Mouse (Mus musculus): ENCODE data around the gene Fam111a. TPM values are rescaled to one million over a fixed set of nuclear protein-coding genes. Genes with fewer than 3 reads are reported as not detected.

Gene Fam111a
- total RNA-seq, 2 experiments from 2014 or later: 1.5 to 2.0 TPM

GRCm38 (mm10) chr19:12572614-12573265 is 27.2 kb downstream of the Fam111a start:
- Histone ChIP-seq H3K4me3 (peak overlapping the region; percentile 47; the same call in 1 of the 2 replicates), H3K27ac (no peak overlapping the region)
- TF ChIP-seq CTCF (conservative IDR thresholded peaks at IDR 0.05): no peak
- no peak for DNase-seq (ENCODE audit: low spot score in 2 of 2)

- peak overlapping the region; percentile 33; the same call in 1 of the 2 replicates for H3K27ac ChIP-seq
- peak; percentile 36 to 59 for DNase-seq (ENCODE audit: low spot score in 2 of 2)
- peak overlapping the region; percentile 47 for H3K4me3 ChIP-seq
These were observed 27.9 kb downstream of the Fam111a start for GRCm38 (mm10) chr19:12573266-12574011.

GRCm38 (mm10) chr19:12574012-12574407 is 28.5 kb downstream of the Fam111a start:
- TF ChIP-seq CTCF (conservative IDR thresholded peaks at IDR 0.05): no peak
- no peak for DNase-seq (ENCODE audit: low spot score in 2 of 2)
- H3K27ac ChIP-seq: peak overlapping the region; percentile 33; the same call in 1 of the 2 replicates
- peak overlapping the region; percentile 47; the same call in 1 of the 2 replicates for H3K4me3 ChIP-seq

More at GRCm38 (mm10) chr19:12573266-12574011, 27.9 kb downstream of the Fam111a start:
- TF ChIP-seq CTCF (conservative IDR thresholded peaks at IDR 0.05): no peak

GRCm38 (mm10) chr19:12575107-12575506 is 29.6 kb downstream of the Fam111a start:
- H3K27ac ChIP-seq: no peak overlapping the region
- no peak overlapping the region for H3K4me3 ChIP-seq
- TF ChIP-seq CTCF (conservative IDR thresholded peaks at IDR 0.05): no peak
- DNase-seq (ENCODE audit: low spot score in 2 of 2): peak in 1 of 2 experiments; percentile 21

- no peak for DNase-seq (ENCODE audit: low spot score in 2 of 2)
- no peak overlapping the region for H3K27ac ChIP-seq
- no peak overlapping the region for H3K4me3 ChIP-seq
- TF ChIP-seq CTCF (conservative IDR thresholded peaks at IDR 0.05): no peak
These were observed 30.0 kb downstream of the Fam111a start for GRCm38 (mm10) chr19:12575514-12575913.

- no peak for TF ChIP-seq CTCF (conservative IDR thresholded peaks at IDR 0.05)
These were observed 31.1 kb downstream of the Fam111a start for GRCm38 (mm10) chr19:12576639-12577038.

GRCm38 (mm10) chr19:12585310-12585709 is 39.8 kb downstream of the Fam111a start:
- DNase-seq (ENCODE audit: low spot score in 2 of 2): no peak
- Histone ChIP-seq H3K27ac (no peak overlapping the region), H3K4me3 (no peak overlapping the region)
- TF ChIP-seq CTCF (conservative IDR thresholded peaks at IDR 0.05): no peak

More at GRCm38 (mm10) chr19:12576639-12577038, 31.1 kb downstream of the Fam111a start:
- H3K27ac ChIP-seq: no peak overlapping the region
- no peak for DNase-seq (ENCODE audit: low spot score in 2 of 2)
- H3K4me3 ChIP-seq: no peak overlapping the region

- Histone ChIP-seq H3K27ac (no peak overlapping the region), H3K4me3 (no peak overlapping the region)
- peak; percentile 73 to 79 for DNase-seq (ENCODE audit: low spot score in 2 of 2)
- peak; percentile 93 for TF ChIP-seq CTCF (conservative IDR thresholded peaks at IDR 0.05)
These were observed 46.4 kb downstream of the Fam111a start for GRCm38 (mm10) chr19:12591908-12592307.

- no peak for DNase-seq (ENCODE audit: low spot score in 2 of 2)
- TF ChIP-seq CTCF (conservative IDR thresholded peaks at IDR 0.05): no peak
- Histone ChIP-seq H3K27ac (no peak overlapping the region), H3K4me3 (peak overlapping the region; percentile 82; the same call in 1 of the 2 replicates)
These were observed 49.6 kb downstream of the Fam111a start for GRCm38 (mm10) chr19:12595135-12595529.

GRCm38 (mm10) chr19:12595530-12596289 is 50.2 kb downstream of the Fam111a start:
- TF ChIP-seq CTCF (conservative IDR thresholded peaks at IDR 0.05): peak; percentile 54
- peak; percentile 36 to 51 for DNase-seq (ENCODE audit: low spot score in 2 of 2)
- H3K27ac ChIP-seq: peak overlapping the region; percentile 83
- H3K4me3 ChIP-seq: peak overlapping the region; percentile 82

- DNase-seq (ENCODE audit: low spot score in 2 of 2): no peak
- peak overlapping the region; percentile 82 for H3K4me3 ChIP-seq
- H3K27ac ChIP-seq: peak overlapping the region; percentile 83
- no peak for TF ChIP-seq CTCF (conservative IDR thresholded peaks at IDR 0.05)
These were observed 50.9 kb downstream of the Fam111a start for GRCm38 (mm10) chr19:12596290-12597072.

- DNase-seq (ENCODE audit: low spot score in 2 of 2): no peak
- Histone ChIP-seq H3K4me3 (peak overlapping the region; percentile 82), H3K27ac (peak overlapping the region; percentile 83; the same call in 1 of the 2 replicates)
- TF ChIP-seq CTCF (conservative IDR thresholded peaks at IDR 0.05): no peak
These were observed 51.5 kb downstream of the Fam111a start for GRCm38 (mm10) chr19:12597073-12597405.
